In genomic region chr9:46227064-46227614, GRCm38 (mm10) we compare ENCODE assay signal across 37 mouse cellular contexts. TPM values are rescaled to one million over a fixed set of nuclear protein-coding genes. Genes with fewer than 3 reads are reported as not detected.
"Had no signal": no experiment of that assay in that cellular context is flagged by ENCODE, and none has a peak within 500 bp of the region (broad histone marks: within the 10 kb centered on the region; RNA-seq: fewer than 3 reads in every experiment).

No protein-coding gene starts in this region.

- H3K4me3 ChIP-seq: gastrocnemius, adult 2 months; heart, adult 2 months; heart, embryonic 13.5 days; heart, embryonic 15.5 days; hindbrain, embryonic 13.5 days; hindbrain, embryonic 15.5 days; layer of hippocampus, adult 2 months; limb, embryonic 13.5 days; limb, embryonic 15.5 days had no signal

- H3K9me3 ChIP-seq: heart, embryonic 13.5 days; heart, embryonic 15.5 days; hindbrain, embryonic 13.5 days; hindbrain, embryonic 15.5 days; limb, embryonic 13.5 days; limb, embryonic 15.5 days had no signal

- H3K9ac ChIP-seq: heart, embryonic 13.5 days; heart, embryonic 15.5 days; hindbrain, embryonic 13.5 days; hindbrain, embryonic 15.5 days; limb, embryonic 13.5 days; limb, embryonic 15.5 days had no signal

- H3K27ac ChIP-seq: gastrocnemius, adult 2 months; heart, adult 2 months; heart, embryonic 13.5 days; heart, embryonic 15.5 days; hindbrain, embryonic 13.5 days; hindbrain, embryonic 15.5 days; hindbrain, postnatal 0 days; layer of hippocampus, adult 2 months; limb, embryonic 13.5 days; limb, embryonic 15.5 days had no signal

- H3K27me3 ChIP-seq: hindbrain, embryonic 15.5 days; limb, embryonic 13.5 days; limb, embryonic 15.5 days had no signal

- H3K4me2 ChIP-seq: heart, embryonic 11.5 days; heart, embryonic 13.5 days; heart, embryonic 15.5 days; hindbrain, embryonic 13.5 days; hindbrain, embryonic 15.5 days; limb, embryonic 13.5 days; limb, embryonic 15.5 days had no signal

- DNase-seq: gastrocnemius, adult 2 months; gastrocnemius, postnatal 10 days; gastrocnemius, postnatal 25 days; heart, adult 11 months; heart, adult 2 months; heart, postnatal 14 days; heart, postnatal 36 days; kidney, adult 18-20 months; kidney, adult 8-10 months; kidney, postnatal 10 days; kidney, postnatal 25 days; kidney, postnatal 4 days; left cerebral cortex, postnatal 4 days had no signal

- ATAC-seq: forebrain, embryonic 16.5 days; hindbrain, postnatal 0 days had no signal

RNA-seq across cellular contexts. Expression of gene Apoa1, which starts 1.2 kb away (rescaled TPM):
- total RNA-seq: gastrocnemius, adult 2 months; gastrocnemius, postnatal 25 days; heart, adult 2 months; heart, postnatal 36 days; hematopoietic stem cell, adult 5-6 weeks; layer of hippocampus, adult 2 months; left cerebral cortex, postnatal 25 days had no signal

RNA-seq across cellular contexts. Expression of gene Apoc3, which starts 8.3 kb away (rescaled TPM):
- total RNA-seq: gastrocnemius, adult 2 months; gastrocnemius, postnatal 10 days; heart, adult 2 months; heart, postnatal 14 days; heart, postnatal 36 days; hematopoietic stem cell, adult 5-6 weeks; hindbrain, postnatal 0 days; layer of hippocampus, postnatal 10 days; left cerebral cortex, postnatal 10 days; left cerebral cortex, postnatal 4 days had no signal
- polyA plus RNA-seq: forebrain, embryonic 16.5 days; heart, embryonic 11.5 days; heart, embryonic 13.5 days; heart, embryonic 15.5 days; heart, postnatal 0 days; hindbrain, embryonic 11.5 days; hindbrain, embryonic 13.5 days; hindbrain, embryonic 15.5 days; hindbrain, postnatal 0 days; kidney, embryonic 14.5 days; limb, embryonic 11.5 days; limb, embryonic 13.5 days; limb, embryonic 15.5 days had no signal

RNA-seq across cellular contexts. Expression of gene Apoa4, which starts 13.4 kb away (rescaled TPM):
- total RNA-seq: gastrocnemius, adult 2 months; gastrocnemius, postnatal 10 days; gastrocnemius, postnatal 25 days; heart, adult 2 months; heart, postnatal 36 days; hematopoietic stem cell, adult 5-6 weeks; hindbrain, postnatal 0 days; layer of hippocampus, adult 2 months; layer of hippocampus, postnatal 10 days; layer of hippocampus, postnatal 25 days; left cerebral cortex, adult 8-10 months; left cerebral cortex, postnatal 10 days; left cerebral cortex, postnatal 25 days; left cerebral cortex, postnatal 4 days had no signal
- polyA plus RNA-seq: forebrain, embryonic 16.5 days; gonadal fat pad, adult 2 months; heart, embryonic 11.5 days; heart, embryonic 13.5 days; heart, postnatal 0 days; hindbrain, embryonic 11.5 days; hindbrain, embryonic 13.5 days; hindbrain, embryonic 15.5 days; hindbrain, postnatal 0 days; kidney, embryonic 14.5 days; limb, embryonic 11.5 days; limb, embryonic 15.5 days had no signal

RNA-seq across cellular contexts. Expression of gene Apoa5, which starts 41.3 kb away (rescaled TPM):
- total RNA-seq: gastrocnemius, adult 2 months; gastrocnemius, postnatal 10 days; gastrocnemius, postnatal 25 days; heart, adult 2 months; heart, postnatal 14 days; heart, postnatal 36 days; hematopoietic stem cell, adult 5-6 weeks; layer of hippocampus, adult 2 months; layer of hippocampus, postnatal 10 days; layer of hippocampus, postnatal 25 days; left cerebral cortex, adult 8-10 months; left cerebral cortex, postnatal 10 days; left cerebral cortex, postnatal 25 days; left cerebral cortex, postnatal 4 days had no signal
- polyA plus RNA-seq: forebrain, embryonic 16.5 days; frontal cortex, adult 2 months; heart, adult 2 months; heart, embryonic 11.5 days; heart, embryonic 13.5 days; heart, embryonic 15.5 days; heart, postnatal 0 days; hindbrain, embryonic 11.5 days; hindbrain, embryonic 13.5 days; hindbrain, embryonic 15.5 days; hindbrain, postnatal 0 days; intestine, embryonic 14.5 days; kidney, embryonic 14.5 days; kidney, embryonic 16.5 days; limb, embryonic 13.5 days; limb, embryonic 15.5 days had no signal
